Comparison of ENCODE assay signal across 23 mouse cellular contexts in genomic region chr2:119821136-119821535, GRCm38 (mm10). TPM values are rescaled to one million over a fixed set of nuclear protein-coding genes. Genes with fewer than 3 reads are reported as not detected.
A peak's percentile ranks its signal among the peaks of the same experiment; 100 is the strongest.
DNase-seq lines count a peak whose midpoint lies in the region; ATAC-seq and TF ChIP-seq lines count a peak whose summit lies in the region.
"Had no signal": no experiment of that assay in that cellular context is flagged by ENCODE, and none has a peak within 500 bp of the region (broad histone marks: within the 10 kb centered on the region; RNA-seq: fewer than 3 reads in every experiment).

No protein-coding gene starts in this region.

- ATAC-seq in hindbrain, postnatal 0 days, result peak; percentile 31; the same call in 1 of the 2 replicates
- no peak for ATAC-seq in hindbrain, embryonic 12.5 days (ENCODE audit: low FRiP score)
- no peak for ATAC-seq in midbrain, embryonic 14.5 days (ENCODE audit: low FRiP score, low TSS enrichment)
- no peak for ATAC-seq in midbrain, embryonic 15.5 days (replicated peaks)
- ATAC-seq: forebrain, embryonic 15.5 days had no signal

- DNase-seq in hindbrain, postnatal 0 days (ENCODE audit: low spot score), result peak; percentile 44
- peak; percentile 7 for DNase-seq in midbrain, embryonic 14.5 days
- DNase-seq in layer of hippocampus, adult 8-10 months (ENCODE audit: low spot score in 2 of 2), result peak; percentile 71 to 81
- DNase-seq in right cerebral cortex, postnatal 14 days, result peak; percentile 32
- no peak for DNase-seq in gastrocnemius, postnatal 25 days
- DNase-seq: adrenal gland, adult 2 months; B cell, adult 2 months; gastrocnemius, postnatal 14 days; kidney, adult 2 months; kidney, postnatal 10 days; liver; lung, postnatal 4 days; thymus, adult 2 months had no signal

- 58% methylated on average over 9 of the region's 9 CpGs for WGBS in hindbrain, postnatal 0 days
- 77% methylated on average over 9 of the region's 9 CpGs for WGBS in hindbrain, embryonic 12.5 days
- 81% methylated on average over 9 of the region's 9 CpGs for WGBS in midbrain, embryonic 14.5 days
- WGBS in midbrain, embryonic 15.5 days, result 83% methylated on average over 9 of the region's 9 CpGs

- no peak for TF ChIP-seq CTCF in hindbrain, postnatal 0 days (IDR thresholded peaks at IDR 0.05; ENCODE audit: low read depth)

- no peaks in the 10 kb centered on the region for H3K36me3 ChIP-seq in hindbrain, postnatal 0 days (ENCODE audit: insufficient read depth, low read length)
- peaks cover 11% of the 10 kb centered on the region for H3K36me3 ChIP-seq in hindbrain, embryonic 12.5 days
- H3K36me3 ChIP-seq in midbrain, embryonic 14.5 days (ENCODE audit: control insufficient read depth, insufficient read depth, low read length), result peaks cover 11% of the 10 kb centered on the region; the same call in 1 of the 2 replicates
- no peaks in the 10 kb centered on the region for H3K36me3 ChIP-seq in midbrain, embryonic 15.5 days (replicated peaks)
- H3K36me3 ChIP-seq: forebrain, embryonic 15.5 days; G1E; liver, embryonic 15.5 days had no signal

- no peak overlapping the region for H3K9ac ChIP-seq in hindbrain, postnatal 0 days (replicated peaks; ENCODE audit: low read length)
- no peak overlapping the region for H3K9ac ChIP-seq in hindbrain, embryonic 12.5 days
- no peak overlapping the region for H3K9ac ChIP-seq in midbrain, embryonic 14.5 days (replicated peaks; ENCODE audit: low read length)
- H3K9ac ChIP-seq in midbrain, embryonic 15.5 days, result no peak overlapping the region
- H3K9ac ChIP-seq: forebrain, embryonic 15.5 days; heart, embryonic 13.5 days; hindbrain, embryonic 13.5 days; liver, embryonic 15.5 days had no signal

- H3K27me3 ChIP-seq in hindbrain, postnatal 0 days (ENCODE audit: insufficient read depth, low read length), result no peaks in the 10 kb centered on the region
- H3K27me3 ChIP-seq in hindbrain, embryonic 12.5 days, result no peaks in the 10 kb centered on the region
- no peaks in the 10 kb centered on the region for H3K27me3 ChIP-seq in midbrain, embryonic 14.5 days (ENCODE audit: control insufficient read depth, insufficient read depth, low read length)
- H3K27me3 ChIP-seq in midbrain, embryonic 15.5 days (replicated peaks), result no peaks in the 10 kb centered on the region
- H3K27me3 ChIP-seq: CH12.LX; forebrain, embryonic 15.5 days; hindbrain, embryonic 13.5 days; liver, embryonic 15.5 days had no signal

- no peaks in the 10 kb centered on the region for H3K4me1 ChIP-seq in hindbrain, postnatal 0 days (ENCODE audit: insufficient read depth, low read length)
- no peaks in the 10 kb centered on the region for H3K4me1 ChIP-seq in hindbrain, embryonic 12.5 days
- H3K4me1 ChIP-seq in midbrain, embryonic 14.5 days (ENCODE audit: control insufficient read depth, insufficient read depth, low read length), result no peaks in the 10 kb centered on the region
- H3K4me1 ChIP-seq in midbrain, embryonic 15.5 days, result no peaks in the 10 kb centered on the region
- H3K4me1 ChIP-seq: embryonic facial prominence, embryonic 10.5 days; hindbrain, embryonic 13.5 days; limb, embryonic 10.5 days; liver, embryonic 15.5 days had no signal

- no peak overlapping the region for H3K27ac ChIP-seq in hindbrain, postnatal 0 days
- H3K27ac ChIP-seq in hindbrain, embryonic 12.5 days, result no peak overlapping the region
- no peak overlapping the region for H3K27ac ChIP-seq in midbrain, embryonic 14.5 days (replicated peaks; ENCODE audit: low read depth, low read length)
- no peak overlapping the region for H3K27ac ChIP-seq in midbrain, embryonic 15.5 days
- H3K27ac ChIP-seq: embryonic facial prominence, embryonic 10.5 days; forebrain, embryonic 15.5 days; heart, embryonic 13.5 days; hindbrain, embryonic 13.5 days; limb, embryonic 10.5 days; liver, embryonic 15.5 days had no signal

- no peak overlapping the region for H3K4me3 ChIP-seq in hindbrain, postnatal 0 days (ENCODE audit: low read length)
- H3K4me3 ChIP-seq in hindbrain, embryonic 12.5 days, result no peak overlapping the region
- H3K4me3 ChIP-seq in midbrain, embryonic 14.5 days (replicated peaks; ENCODE audit: low read depth, low read length), result no peak overlapping the region
- no peak overlapping the region for H3K4me3 ChIP-seq in midbrain, embryonic 15.5 days
- H3K4me3 ChIP-seq: embryonic facial prominence, embryonic 10.5 days; forebrain, embryonic 15.5 days; heart, embryonic 13.5 days; hindbrain, embryonic 13.5 days; limb, embryonic 10.5 days; liver, embryonic 15.5 days had no signal

- no peaks in the 10 kb centered on the region for H3K9me3 ChIP-seq in hindbrain, postnatal 0 days (ENCODE audit: low read length)
- no peaks in the 10 kb centered on the region for H3K9me3 ChIP-seq in hindbrain, embryonic 12.5 days (replicated peaks)
- no peaks in the 10 kb centered on the region for H3K9me3 ChIP-seq in midbrain, embryonic 14.5 days (ENCODE audit: control insufficient read depth, low read length)
- no peaks in the 10 kb centered on the region for H3K9me3 ChIP-seq in midbrain, embryonic 15.5 days
- H3K9me3 ChIP-seq: embryonic facial prominence, embryonic 10.5 days; forebrain, embryonic 15.5 days; G1E; heart, embryonic 13.5 days; hindbrain, embryonic 13.5 days; limb, embryonic 10.5 days; liver, embryonic 15.5 days had no signal

- no peak overlapping the region for H3K4me2 ChIP-seq in hindbrain, postnatal 0 days (ENCODE audit: low read depth, low read length)
- no peak overlapping the region for H3K4me2 ChIP-seq in hindbrain, embryonic 12.5 days (replicated peaks)
- no peak overlapping the region for H3K4me2 ChIP-seq in midbrain, embryonic 14.5 days (ENCODE audit: low read length)
- H3K4me2 ChIP-seq in midbrain, embryonic 15.5 days, result no peak overlapping the region
- H3K4me2 ChIP-seq: forebrain, embryonic 15.5 days; heart, embryonic 13.5 days; hindbrain, embryonic 13.5 days; liver, embryonic 15.5 days had no signal

RNA-seq across cellular contexts. Expression of gene Tyro3, which starts 23.6 kb away (rescaled TPM):
- 85.8 and 98.9 TPM in 2 replicates for total RNA-seq in hindbrain, postnatal 0 days (2014; rRNA removed)
- polyA plus RNA-seq in hindbrain, postnatal 0 days (2015; fragmentation: Nextera tagmentation; extraction: Ambion mirVana), result 26.5 and 26.6 TPM in 2 replicates
- polyA plus RNA-seq in hindbrain, embryonic 12.5 days (2016; fragmentation: Nextera tagmentation; extraction: Ambion mirVana), result 27.1 and 27.8 TPM in 2 replicates
- 20.0 and 20.2 TPM in 2 replicates for polyA plus RNA-seq in midbrain, embryonic 14.5 days (2014; fragmentation: Nextera tagmentation; extraction: Ambion mirVana)
- polyA plus RNA-seq in midbrain, embryonic 15.5 days (2015; fragmentation: Nextera tagmentation; extraction: Ambion mirVana), result 20.3 and 22.2 TPM in 2 replicates
- total RNA-seq in layer of hippocampus, adult 8-10 months (2022), result 10 to 100 TPM; 86.0 to 95.4 (median 91.3) TPM
- total RNA-seq in gastrocnemius, postnatal 25 days (2021), result under 1 TPM; 0.61 to 0.67 TPM

RNA-seq across cellular contexts. Expression of gene Rpap1, which starts 33.8 kb away (rescaled TPM):
- 19.6 and 22.5 TPM in 2 replicates for total RNA-seq in hindbrain, postnatal 0 days (2014; rRNA removed)
- 11.2 and 11.9 TPM in 2 replicates for polyA plus RNA-seq in hindbrain, postnatal 0 days (2015; fragmentation: Nextera tagmentation; extraction: Ambion mirVana)
- polyA plus RNA-seq in hindbrain, embryonic 12.5 days (2016; fragmentation: Nextera tagmentation; extraction: Ambion mirVana), result 29.3 and 31.0 TPM in 2 replicates
- 12.5 and 21.3 TPM in 2 replicates for polyA plus RNA-seq in midbrain, embryonic 14.5 days (2014; fragmentation: Nextera tagmentation; extraction: Ambion mirVana)
- polyA plus RNA-seq in midbrain, embryonic 15.5 days (2015; fragmentation: Nextera tagmentation; extraction: Ambion mirVana), result 21.3 and 21.6 TPM in 2 replicates
- 10 to 100 TPM; 18.6 to 21.5 (median 19.2) TPM for total RNA-seq in layer of hippocampus, adult 8-10 months (2022)
- total RNA-seq in gastrocnemius, postnatal 25 days (2021), result 10 to 100 TPM; 14.4 to 16.4 TPM
